Mouse (Mus musculus): ENCODE results near the gene Itih3. TPM values are rescaled to one million over a fixed set of nuclear protein-coding genes. Genes with fewer than 3 reads are reported as not detected.

Itih3 gene
- total RNA-seq, 2 experiments from 2014 or later: 27.6 to 28.6 TPM

GRCm38 (mm10) chr14:30870206-30871147 lies 53.1 kb downstream of the Itih3 start:
- H3K27ac ChIP-seq: peak overlapping the region; percentile 43; the same call in 1 of the 2 replicates
- DNase-seq (ENCODE audit: low spot score in 2 of 2): no peak

DNA sequence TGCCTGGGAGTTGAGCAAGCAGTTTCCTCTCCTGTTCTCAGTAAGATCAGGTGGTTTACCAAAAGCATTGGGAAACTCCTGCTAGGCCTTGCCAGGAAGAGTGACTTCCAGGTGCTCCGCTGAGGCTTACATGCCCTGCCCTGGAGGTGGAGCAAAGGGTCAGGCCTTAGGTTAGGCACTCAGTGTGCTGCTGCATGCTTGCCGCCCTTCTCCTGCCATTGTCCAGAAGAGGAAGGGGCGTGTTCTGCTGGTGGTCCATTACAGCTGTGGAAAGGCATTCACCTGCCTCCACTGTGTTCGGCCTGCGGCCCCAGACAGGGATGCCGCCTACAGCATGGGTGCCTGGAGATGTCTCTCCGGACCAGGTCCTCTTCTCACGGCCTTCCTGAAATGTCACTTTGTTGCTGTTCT lies 54.2 kb downstream of the Itih3 start:
- no peak for TF ChIP-seq CTCF (conservative IDR thresholded peaks at IDR 0.05)
- no peak for DNase-seq (ENCODE audit: low spot score in 2 of 2)
- Histone ChIP-seq H3K4me3 (no peak overlapping the region), H3K27ac (peak overlapping the region; percentile 43; the same call in 1 of the 2 replicates)

More at GRCm38 (mm10) chr14:30870206-30871147, 53.1 kb downstream of the Itih3 start:
- TF ChIP-seq CTCF (conservative IDR thresholded peaks at IDR 0.05): no peak
- no peak overlapping the region for H3K4me3 ChIP-seq

DNA sequence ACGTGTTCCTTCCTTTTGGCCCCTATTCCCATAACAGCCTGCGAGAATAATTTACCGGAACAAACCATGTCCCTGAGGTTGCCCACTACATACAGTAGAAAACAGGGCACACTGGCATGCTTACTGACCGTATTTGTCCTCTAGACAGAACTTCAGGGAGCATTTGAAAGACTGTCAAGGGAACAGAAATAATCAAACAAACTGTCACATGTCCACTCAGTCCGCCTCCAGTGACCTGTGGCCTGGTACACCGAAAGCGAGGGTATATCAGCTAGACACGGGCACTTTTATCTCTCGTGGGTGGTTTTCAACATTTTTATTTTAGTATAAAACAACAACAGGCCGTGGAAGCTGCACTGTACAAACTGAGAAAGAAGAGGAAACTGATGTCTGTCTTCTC lies 54.7 kb downstream of the Itih3 start:
- no peak overlapping the region for H3K4me3 ChIP-seq
- TF ChIP-seq CTCF (conservative IDR thresholded peaks at IDR 0.05): no peak
- H3K27ac ChIP-seq: no peak overlapping the region
- no peak for DNase-seq (ENCODE audit: low spot score in 2 of 2)

- peak; percentile 97 for TF ChIP-seq CTCF (conservative IDR thresholded peaks at IDR 0.05)
Observed at GRCm38 (mm10) chr14:30867042-30867441, 56.5 kb downstream of the Itih3 start.

GRCm38 (mm10) chr14:30865311-30865710 lies 58.2 kb downstream of the Itih3 start:
- Histone ChIP-seq H3K4me3 (no peak overlapping the region), H3K27ac (no peak overlapping the region)
- DNase-seq (ENCODE audit: low spot score in 2 of 2): no peak
- TF ChIP-seq CTCF (conservative IDR thresholded peaks at IDR 0.05): peak; percentile 75

More at GRCm38 (mm10) chr14:30867042-30867441, 56.5 kb downstream of the Itih3 start:
- Histone ChIP-seq H3K4me3 (no peak overlapping the region), H3K27ac (no peak overlapping the region)
- DNase-seq (ENCODE audit: low spot score in 2 of 2): peak; percentile 64 to 76

DNA sequence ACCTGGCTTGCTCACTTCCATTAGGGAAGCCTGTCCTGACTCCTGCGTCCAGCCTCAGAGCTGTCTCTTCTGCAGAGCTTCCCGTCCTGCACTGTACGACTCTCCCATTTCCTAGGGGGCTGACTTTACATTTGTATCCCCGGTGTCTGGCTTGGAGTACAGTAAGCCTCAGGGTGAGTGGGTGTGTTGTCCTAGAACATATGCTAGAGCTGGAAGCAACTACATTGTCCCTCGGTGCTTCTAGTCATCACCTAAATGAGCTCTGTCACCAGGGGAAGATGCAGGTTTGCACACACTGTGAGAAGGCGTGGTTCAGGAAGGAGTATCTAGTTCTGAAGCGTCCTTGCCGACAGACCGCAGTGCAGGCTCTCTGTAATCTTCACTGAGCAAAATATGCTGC lies 61.2 kb downstream of the Itih3 start:
- no peak for TF ChIP-seq CTCF (conservative IDR thresholded peaks at IDR 0.05)
- H3K27ac ChIP-seq: no peak overlapping the region
- H3K4me3 ChIP-seq: no peak overlapping the region
- no peak for DNase-seq (ENCODE audit: low spot score in 2 of 2)

DNA sequence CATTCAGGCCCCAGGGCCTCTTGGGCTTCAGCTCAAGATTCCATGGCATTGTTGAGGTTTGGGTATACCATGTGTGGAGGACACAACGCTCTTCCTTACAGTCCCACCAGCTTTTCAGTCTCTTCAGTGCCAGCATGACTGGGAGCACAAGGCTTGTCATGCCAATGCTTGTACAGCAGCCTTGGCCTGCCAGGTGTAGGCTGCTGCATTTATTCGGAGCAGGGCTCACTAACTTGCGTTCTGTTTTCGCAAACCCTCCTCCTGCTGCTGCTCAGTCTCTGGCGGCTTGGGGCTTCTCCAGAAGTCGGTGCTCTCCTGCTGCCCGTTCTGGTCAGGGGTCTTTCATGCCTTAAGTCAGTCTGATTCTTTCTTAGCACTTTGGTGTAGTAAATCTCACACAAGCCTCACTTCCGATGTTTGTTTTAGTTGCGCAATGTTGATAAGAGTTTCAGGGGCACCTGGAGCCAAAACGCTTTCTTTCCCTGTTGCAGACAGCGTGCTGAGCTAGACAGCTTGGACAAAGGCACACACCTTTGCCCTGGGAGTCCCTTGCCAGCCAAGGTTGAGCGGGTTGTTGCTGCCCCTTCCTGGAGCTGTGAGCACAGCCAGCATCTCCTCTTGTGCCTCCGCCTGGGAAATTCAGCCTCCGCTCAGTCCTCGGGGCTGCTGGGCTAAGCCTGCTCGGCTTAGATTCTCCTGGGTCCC lies 62.0 kb downstream of the Itih3 start:
- Histone ChIP-seq H3K27ac (no peak overlapping the region), H3K4me3 (no peak overlapping the region)
- DNase-seq (ENCODE audit: low spot score in 2 of 2): no peak
- no peak for TF ChIP-seq CTCF (conservative IDR thresholded peaks at IDR 0.05)

Other genes with a start within 250 kb of the Itih3 start
- 10 to 100 TPM; 33.5 to 36.6 TPM for gene Sfmbt1, start 208.9 kb downstream of the Itih3 start, total RNA-seq (2021)
- gene Tmem110, start 98.2 kb downstream of the Itih3 start, total RNA-seq (2021): 10 to 100 TPM; 21.6 to 24.5 TPM
- gene Mustn1, start 44.6 kb downstream of the Itih3 start, total RNA-seq (2021): 1 to 10 TPM; 2.1 to 2.3 TPM
- under 1 TPM in 1 of 2 experiments, not detected in 1; 0.36 TPM for gene Itih4, start 37.3 kb downstream of the Itih3 start, total RNA-seq (2021)
- gene Itih1, start 19.5 kb upstream of the Itih3 start, total RNA-seq (2021): not detected
- gene Nek4, start 27.6 kb upstream of the Itih3 start, total RNA-seq (2021): 10 to 100 TPM; 19.1 to 21.9 TPM
- gene Glt8d1, start 77.6 kb upstream of the Itih3 start, total RNA-seq (2021): 10 to 100 TPM; 39.9 to 49.9 TPM
- 100 to 1,000 TPM; 156 to 162 TPM for gene Spcs1, start 77.9 kb upstream of the Itih3 start, total RNA-seq (2021)
- 10 to 100 TPM; 56.3 to 56.8 TPM for gene Pbrm1, start 95.4 kb upstream of the Itih3 start, total RNA-seq (2021)
- gene Gnl3, start 95.4 kb upstream of the Itih3 start, total RNA-seq (2021): 10 to 100 TPM; 48.8 to 54.1 TPM
- gene Smim4, start 205.2 kb upstream of the Itih3 start, total RNA-seq (2021): 10 to 100 TPM; 26.4 to 28.0 TPM
- 10 to 100 TPM; 12.6 to 13.4 TPM for gene Nt5dc2, start 207.3 kb upstream of the Itih3 start, total RNA-seq (2021)
- gene Stab1, start 244.9 kb upstream of the Itih3 start, total RNA-seq (2021): 10 to 100 TPM; 23.2 TPM

Measured in layer of hippocampus, adult 2 months (tissue).